In the genomic region with DNA sequence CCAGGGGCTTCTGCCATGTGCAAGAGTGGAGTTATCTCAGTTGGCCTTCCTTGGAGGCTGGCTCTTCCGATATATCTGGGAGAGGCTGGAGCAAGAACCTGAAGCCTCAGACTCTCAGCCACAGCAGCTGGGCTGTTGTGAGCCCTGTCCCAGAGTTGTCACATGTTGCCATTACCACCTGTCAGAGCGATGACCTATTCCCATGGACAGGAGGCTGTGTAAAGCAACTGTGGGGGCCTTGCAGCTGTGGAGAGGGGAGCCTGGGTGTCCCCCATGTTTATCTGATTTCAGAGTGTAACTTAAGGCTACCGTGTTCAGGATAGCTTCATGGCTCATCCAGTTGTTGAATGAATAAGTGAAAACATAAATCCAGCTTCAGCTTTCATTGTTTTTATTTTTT, we compare ENCODE assay signal across 27 mouse cellular contexts. TPM values are rescaled to one million over a fixed set of nuclear protein-coding genes. Genes with fewer than 3 reads are reported as not detected.
DNase-seq lines count a peak whose midpoint lies in the region; ATAC-seq and TF ChIP-seq lines count a peak whose summit lies in the region.
"Had no signal": no experiment of that assay in that cellular context is flagged by ENCODE, and none has a peak within 500 bp of the region (broad histone marks: within the 10 kb centered on the region; RNA-seq: fewer than 3 reads in every experiment).

No protein-coding gene starts in this region.

- no peak overlapping the region for H3K4me3 ChIP-seq in embryonic facial prominence, embryonic 12.5 days
- H3K4me3 ChIP-seq in embryonic facial prominence, embryonic 10.5 days: no peak overlapping the region
- no peak overlapping the region for H3K4me3 ChIP-seq in midbrain, embryonic 11.5 days (ENCODE audit: low read depth, low read length)
- no peak overlapping the region for H3K4me3 ChIP-seq in midbrain, embryonic 13.5 days (replicated peaks)
- no peak overlapping the region for H3K4me3 ChIP-seq in limb, embryonic 13.5 days
- no peak overlapping the region for H3K4me3 ChIP-seq in myocyte
- H3K4me3 ChIP-seq: forebrain, embryonic 10.5 days; forebrain, embryonic 13.5 days; heart, embryonic 10.5 days; heart, embryonic 13.5 days had no signal

- no peaks in the 10 kb centered on the region for H3K79me2 ChIP-seq in myocyte (ENCODE audit: control insufficient read depth, insufficient read depth)

- no peak overlapping the region for H3K4me2 ChIP-seq in embryonic facial prominence, embryonic 12.5 days (replicated peaks)
- no peak overlapping the region for H3K4me2 ChIP-seq in midbrain, embryonic 11.5 days
- no peak overlapping the region for H3K4me2 ChIP-seq in midbrain, embryonic 13.5 days (replicated peaks)
- no peak overlapping the region for H3K4me2 ChIP-seq in limb, embryonic 13.5 days (replicated peaks)
- no peak overlapping the region for H3K4me2 ChIP-seq in myocyte (ENCODE audit: low read depth)
- H3K4me2 ChIP-seq: forebrain, embryonic 13.5 days; heart, embryonic 13.5 days; hindbrain, embryonic 14.5 days had no signal

- H3ac ChIP-seq in myocyte (ENCODE audit: control insufficient read depth, insufficient read length): no peak overlapping the region

- ATAC-seq in embryonic facial prominence, embryonic 12.5 days (ENCODE audit: insufficient number of reproducible peaks, insufficient read depth, low FRiP score, low TSS enrichment): peak; percentile 57; the same call in 1 of the 2 replicates
- no peak for ATAC-seq in midbrain, embryonic 11.5 days (ENCODE audit: low FRiP score)
- ATAC-seq in midbrain, embryonic 13.5 days: no peak
- ATAC-seq in limb, embryonic 13.5 days (ENCODE audit: low FRiP score, low read depth): peak; percentile 75
- ATAC-seq: activated CD4-positive, CD25-positive, alpha-beta regulatory T cell, adult 4 months; forebrain, embryonic 13.5 days; forebrain, embryonic 16.5 days; hindbrain, postnatal 0 days had no signal

- no peak overlapping the region for H3K27ac ChIP-seq in embryonic facial prominence, embryonic 12.5 days
- no peak overlapping the region for H3K27ac ChIP-seq in embryonic facial prominence, embryonic 10.5 days (replicated peaks)
- no peak overlapping the region for H3K27ac ChIP-seq in midbrain, embryonic 11.5 days (ENCODE audit: low read depth, low read length)
- H3K27ac ChIP-seq in midbrain, embryonic 13.5 days: no peak overlapping the region
- no peak overlapping the region for H3K27ac ChIP-seq in limb, embryonic 13.5 days
- H3K27ac ChIP-seq: forebrain, embryonic 10.5 days; forebrain, embryonic 13.5 days; heart, embryonic 10.5 days; heart, embryonic 13.5 days; hindbrain, embryonic 14.5 days; hindbrain, postnatal 0 days had no signal

- H3K27me3 ChIP-seq in embryonic facial prominence, embryonic 12.5 days: no peaks in the 10 kb centered on the region
- H3K27me3 ChIP-seq in embryonic facial prominence, embryonic 10.5 days (replicated peaks; ENCODE audit: low read depth, poor library complexity, severe bottlenecking): no peaks in the 10 kb centered on the region
- no peaks in the 10 kb centered on the region for H3K27me3 ChIP-seq in midbrain, embryonic 11.5 days (ENCODE audit: control insufficient read depth, insufficient read depth, low read length)
- H3K27me3 ChIP-seq in midbrain, embryonic 13.5 days: no peaks in the 10 kb centered on the region
- no peaks in the 10 kb centered on the region for H3K27me3 ChIP-seq in limb, embryonic 13.5 days
- H3K27me3 ChIP-seq in myocyte (ENCODE audit: control insufficient read depth, insufficient read depth, insufficient read length): no peaks in the 10 kb centered on the region
- H3K27me3 ChIP-seq: heart, embryonic 13.5 days had no signal

- TF ChIP-seq POLR2A in myocyte (IDR thresholded peaks at IDR 0.05; ENCODE audit: insufficient read length, low read depth): no peak

- WGBS in embryonic facial prominence, embryonic 12.5 days: 64% methylated on average over 3 of the region's 3 CpGs
- 81% methylated on average over 3 of the region's 3 CpGs for WGBS in embryonic facial prominence, embryonic 10.5 days
- WGBS in midbrain, embryonic 11.5 days: 78% methylated on average over 3 of the region's 3 CpGs
- 76% methylated on average over 3 of the region's 3 CpGs for WGBS in midbrain, embryonic 13.5 days
- WGBS in limb, embryonic 13.5 days: 65% methylated on average over 3 of the region's 3 CpGs

- no peak overlapping the region for H3K9ac ChIP-seq in embryonic facial prominence, embryonic 12.5 days
- H3K9ac ChIP-seq in midbrain, embryonic 11.5 days (ENCODE audit: low read length): no peak overlapping the region
- H3K9ac ChIP-seq in midbrain, embryonic 13.5 days (replicated peaks): no peak overlapping the region
- no peak overlapping the region for H3K9ac ChIP-seq in limb, embryonic 13.5 days
- H3K9ac ChIP-seq: forebrain, embryonic 13.5 days; heart, embryonic 13.5 days; hindbrain, embryonic 14.5 days had no signal

- H3K36me3 ChIP-seq in embryonic facial prominence, embryonic 12.5 days: no peaks in the 10 kb centered on the region
- H3K36me3 ChIP-seq in embryonic facial prominence, embryonic 10.5 days (replicated peaks): no peaks in the 10 kb centered on the region
- no peaks in the 10 kb centered on the region for H3K36me3 ChIP-seq in midbrain, embryonic 11.5 days (ENCODE audit: control insufficient read depth, insufficient read depth, low read length)
- no peaks in the 10 kb centered on the region for H3K36me3 ChIP-seq in midbrain, embryonic 13.5 days
- H3K36me3 ChIP-seq in limb, embryonic 13.5 days: no peaks in the 10 kb centered on the region
- H3K36me3 ChIP-seq in myocyte (ENCODE audit: control insufficient read depth, insufficient read depth): no peaks in the 10 kb centered on the region
- H3K36me3 ChIP-seq: forebrain, embryonic 10.5 days; heart, embryonic 10.5 days; heart, embryonic 13.5 days had no signal

- H3K9me3 ChIP-seq in embryonic facial prominence, embryonic 12.5 days: no peaks in the 10 kb centered on the region
- H3K9me3 ChIP-seq in embryonic facial prominence, embryonic 10.5 days: no peaks in the 10 kb centered on the region
- no peaks in the 10 kb centered on the region for H3K9me3 ChIP-seq in midbrain, embryonic 11.5 days (ENCODE audit: control insufficient read depth, low read length)
- H3K9me3 ChIP-seq in midbrain, embryonic 13.5 days: no peaks in the 10 kb centered on the region
- no peaks in the 10 kb centered on the region for H3K9me3 ChIP-seq in limb, embryonic 13.5 days
- H3K9me3 ChIP-seq: forebrain, embryonic 10.5 days; forebrain, embryonic 13.5 days; heart, embryonic 10.5 days; heart, embryonic 13.5 days had no signal

- peaks cover 8% of the 10 kb centered on the region; the same call in 1 of the 2 replicates for H3K4me1 ChIP-seq in embryonic facial prominence, embryonic 12.5 days
- peaks cover 20% of the 10 kb centered on the region for H3K4me1 ChIP-seq in embryonic facial prominence, embryonic 10.5 days
- 0 out of 2 replicates have a peak, but pooled peaks cover 3% of the 10 kb centered on the region for H3K4me1 ChIP-seq in midbrain, embryonic 11.5 days (ENCODE audit: control insufficient read depth, insufficient read depth, low read length)
- peaks cover 54% of the 10 kb centered on the region for H3K4me1 ChIP-seq in midbrain, embryonic 13.5 days (replicated peaks)
- peaks cover 21% of the 10 kb centered on the region; the same call in 1 of the 2 replicates for H3K4me1 ChIP-seq in limb, embryonic 13.5 days

- DNase-seq in embryonic facial prominence, embryonic 10.5 days (ENCODE audit: low spot score): no peak
- DNase-seq in midbrain, embryonic 11.5 days (ENCODE audit: low spot score, missing footprints): peak; percentile 79
- no peak for DNase-seq in gastrocnemius, postnatal 4 days (ENCODE audit: low spot score in 2 of 2)
- no peak for DNase-seq in right cerebral cortex, postnatal 36 days (ENCODE audit: low spot score in 2 of 2)
- DNase-seq: adrenal gland, adult 8-10 months; adrenal gland, postnatal 25 days; cerebellum, adult 11-12 months; cerebellum, adult 8-10 months; cerebellum, postnatal 10 days; cerebellum, postnatal 36 days; embryo, embryonic 11 days; gastrocnemius, postnatal 10 days; heart, adult 18-20 months; heart, postnatal 14 days; heart, postnatal 4 days had no signal

TF ChIP-seq in myocyte, 11 proteins besides CTCF, POLR2A, EP300 and RAD21:
- TF ChIP-seq E2F4 (IDR thresholded peaks at IDR 0.05; ENCODE audit: insufficient read depth) (no peak), MYOD1 (IDR thresholded peaks at IDR 0.05; ENCODE audit: control insufficient read depth in 1 of 3, insufficient read length in 2 of 3, low read depth in 2 of 3) (peak; percentile 64 to 89 (median 77)), TCF12 (IDR thresholded peaks at IDR 0.05; ENCODE audit: insufficient read depth, poor library complexity, severe bottlenecking) (peak; percentile 43), CEBPB (IDR thresholded peaks at IDR 0.05; ENCODE audit: insufficient read depth, poor library complexity, severe bottlenecking) (no peak), MYOG (IDR thresholded peaks at IDR 0.05; ENCODE audit: control insufficient read depth in 1 of 3, insufficient read depth in 1 of 3, insufficient read length in 2 of 3, low read depth in 2 of 3) (peak; percentile 73 to 88 (median 73)), USF1 (IDR thresholded peaks at IDR 0.05; ENCODE audit: low read depth) (no peak), TCF3 (IDR thresholded peaks at IDR 0.05; ENCODE audit: insufficient read length, low read depth) (peak; percentile 36), REST (IDR thresholded peaks at IDR 0.05; ENCODE audit: insufficient read depth, insufficient read length) (no peak)

RNA-seq across cellular contexts. Expression of a gene that starts 50.1 kb away (rescaled TPM):
- polyA plus RNA-seq in embryonic facial prominence, embryonic 12.5 days (2016; fragmentation: Nextera tagmentation; extraction: Ambion mirVana): 11.7 and 13.0 TPM in 2 replicates
- polyA plus RNA-seq in embryonic facial prominence, embryonic 10.5 days (2016; fragmentation: Nextera tagmentation; extraction: Ambion mirVana): 11.2 and 11.9 TPM in 2 replicates
- polyA plus RNA-seq in midbrain, embryonic 11.5 days (2014; fragmentation: Nextera tagmentation; extraction: Ambion mirVana): 6.7 and 8.1 TPM in 2 replicates
- 13.4 and 13.6 TPM in 2 replicates for polyA plus RNA-seq in midbrain, embryonic 13.5 days (2015; fragmentation: Nextera tagmentation; extraction: Ambion mirVana)
- polyA plus RNA-seq in limb, embryonic 13.5 days (2015; fragmentation: Nextera tagmentation; extraction: Ambion mirVana): 12.5 and 13.5 TPM in 2 replicates
- polyA plus RNA-seq in myocyte (2012; fragmentation: generic; extraction: Trizol): 30.5 TPM
- total RNA-seq in gastrocnemius, postnatal 4 days (2021): 10 to 100 TPM; 19.7 to 22.6 TPM

Comparison
In these comparisons a context has a peak if more than half of its experiments do, and no peak if none do; other contexts are left out.
1. ATAC-seq: peak in embryonic facial prominence, embryonic 12.5 days (single experiment) and limb, embryonic 13.5 days (single experiment); none in midbrain, embryonic 11.5 days (single experiment) and midbrain, embryonic 13.5 days (single experiment).